Mouse (Mus musculus) forebrain, embryonic 13.5 days (tissue): ENCODE results near the gene A630076J17Rik. TPM values are rescaled to one million over a fixed set of nuclear protein-coding genes. Genes with fewer than 3 reads are reported as not detected.

ENCODE experiments used
- ATAC-seq: fragments of 200-750 bp; cut with Nextera tagmentation; 2 replicates; pipeline ENCODE4 v1.8.0; 2017
- H3K27ac ChIP-seq: fragments of 300-500 bp; sonication (generic); 2 replicates; pipeline ENCODE4 v1.5.1; 2015; ENCODE audit warnings: inconsistent platforms, mild to moderate bottlenecking, moderate library complexity
- H3K27me3 ChIP-seq: fragments of 300-500 bp; sonication (generic); 2 replicates; pipeline ENCODE4 v1.6.1; 2015; ENCODE audit warnings: mild to moderate bottlenecking, inconsistent platforms
- H3K36me3 ChIP-seq: fragments of 300-500 bp; sonication (generic); 2 replicates; pipeline ENCODE4 v1.6.1; 2015; ENCODE audit warnings: mild to moderate bottlenecking, inconsistent platforms; ENCODE audit not compliant: poor library complexity, severe bottlenecking
- H3K4me1 ChIP-seq: fragments of 300-500 bp; sonication (generic); 2 replicates; pipeline ENCODE4 v1.6.1; 2015; ENCODE audit warnings: inconsistent platforms
- H3K4me2 ChIP-seq: fragments of 300-500 bp; sonication (generic); 2 replicates; pipeline ENCODE4 v1.6.1; 2015; ENCODE audit warnings: inconsistent platforms, mild to moderate bottlenecking, moderate library complexity
- H3K4me3 ChIP-seq: fragments of 300-500 bp; sonication (generic); 2 replicates; pipeline ENCODE4 v1.5.1; 2015; ENCODE audit warnings: mild to moderate bottlenecking, inconsistent platforms
- H3K9ac ChIP-seq: fragments of 300-500 bp; sonication (generic); 2 replicates; pipeline ENCODE4 v1.6.1; 2015; ENCODE audit warnings: mild to moderate bottlenecking, inconsistent platforms
- H3K9me3 ChIP-seq: fragments of 300-500 bp; sonication (generic); replicated peaks from 2 replicates; pipeline ENCODE4 v1.6.1; 2016; ENCODE audit warnings: inconsistent platforms
- WGBS: fragments of 180-500 bp; shearing (Covaris S2); methylation state at CpG from one replicate; pipeline ENCODE4 v1.1.7; 2015; 5-methylcytosine and 5-hydroxymethylcytosine counted together
- polyA plus RNA-seq: library from polyadenylated mRNA; unstranded; fragments of >200 nt; fragmentation: Nextera tagmentation; extraction: Ambion mirVana; gene quantifications from 2 replicates; pipeline ENCODE4 v1.2.1, GENCODE M21; 2015

The A630076J17Rik gene
- polyA plus RNA-seq, 1 experiment from 2014 or later, result not detected

DNA sequence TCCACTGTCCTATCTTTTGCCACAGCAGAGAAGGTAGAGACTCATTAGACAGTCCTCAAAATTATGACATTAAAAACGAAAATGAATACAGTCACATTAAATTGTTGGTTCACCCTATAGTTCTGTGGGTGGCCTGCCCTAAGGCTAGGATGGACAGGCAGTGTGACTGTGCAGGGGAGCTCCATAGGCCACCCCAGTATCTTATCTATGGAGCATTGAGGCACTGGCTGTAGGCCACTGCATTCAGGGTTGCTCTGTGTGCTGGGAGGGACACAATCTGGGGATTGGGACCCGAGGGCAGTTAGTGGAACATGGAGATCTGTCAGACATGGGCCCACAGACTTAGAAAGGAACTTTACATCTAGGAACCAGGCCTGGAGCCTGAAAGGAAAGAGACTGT, 3.5 kb downstream of the A630076J17Rik start:
- ATAC-seq, result peak; percentile 51
- H3K27me3 ChIP-seq, result 0 out of 2 replicates have a peak, but pooled peaks cover 2% of the 10 kb centered on the region
- no peak overlapping the region for H3K27ac ChIP-seq
- H3K4me1 ChIP-seq, result no peaks in the 10 kb centered on the region
- no peaks in the 10 kb centered on the region for H3K9me3 ChIP-seq
- no peak overlapping the region for H3K4me3 ChIP-seq
- no peak overlapping the region for H3K4me2 ChIP-seq
- 28% methylated on average over 2 of the region's 2 CpGs for WGBS
- H3K9ac ChIP-seq, result no peak overlapping the region
- H3K36me3 ChIP-seq, result no peaks in the 10 kb centered on the region

DNA sequence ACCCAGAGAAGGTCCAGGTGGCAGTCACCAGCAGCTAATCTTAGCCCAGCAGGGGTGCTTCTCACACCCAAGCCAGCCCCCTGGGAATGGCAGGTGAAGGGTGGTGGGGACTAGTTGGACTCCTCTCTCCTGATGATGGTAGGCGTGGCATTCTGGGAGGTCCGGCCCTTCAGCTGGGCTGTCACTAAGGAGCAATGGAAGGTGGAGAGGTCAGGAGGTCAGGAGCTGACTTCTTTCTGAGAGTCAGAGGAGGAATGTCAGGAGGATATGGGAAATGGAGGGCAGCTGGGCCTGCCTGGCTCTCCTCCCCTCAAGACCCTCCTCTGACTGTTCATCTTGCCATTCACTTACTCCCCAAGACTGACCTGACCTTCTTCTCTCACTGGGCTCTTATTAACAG, 7.6 kb downstream of the A630076J17Rik start:
- Histone ChIP-seq H3K36me3 (no peaks in the 10 kb centered on the region), H3K9ac (no peak overlapping the region), H3K27me3 (peaks cover 17% of the 10 kb centered on the region; the same call in 1 of the 2 replicates), H3K27ac (no peak overlapping the region), H3K9me3 (no peaks in the 10 kb centered on the region), H3K4me2 (no peak overlapping the region), H3K4me3 (no peak overlapping the region), H3K4me1 (peaks cover 11% of the 10 kb centered on the region)
- no peak for ATAC-seq
- 63% methylated on average over 2 of the region's 2 CpGs for WGBS

DNA sequence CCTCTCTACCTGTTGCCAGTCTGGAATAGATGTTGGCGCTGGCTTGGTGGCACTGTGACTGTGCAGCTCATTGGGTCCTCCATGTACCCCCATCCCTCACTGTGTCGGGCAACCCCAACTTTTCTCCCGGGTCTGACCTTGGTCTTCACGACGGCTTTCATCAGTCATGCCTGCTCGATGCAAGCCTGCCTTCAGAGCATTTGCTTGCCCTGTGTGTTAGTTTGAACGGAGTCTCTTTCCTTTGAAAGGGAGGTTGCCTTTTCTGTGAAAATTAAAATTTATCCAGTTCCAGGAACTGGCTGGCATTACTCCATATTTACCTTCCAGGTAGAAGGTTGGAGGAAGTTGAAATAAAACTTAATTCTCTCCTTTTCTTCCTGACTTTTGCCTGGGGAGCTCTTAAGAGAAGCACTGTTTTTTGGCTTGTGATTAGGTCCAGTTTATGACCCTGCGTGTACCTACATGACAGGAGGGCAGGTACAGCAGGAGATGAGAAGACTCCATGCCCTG, 8.1 kb downstream of the A630076J17Rik start:
- ATAC-seq, result no peak
- Histone ChIP-seq H3K27ac (no peak overlapping the region), H3K9me3 (no peaks in the 10 kb centered on the region), H3K4me1 (peaks cover 11% of the 10 kb centered on the region), H3K4me3 (no peak overlapping the region), H3K9ac (no peak overlapping the region), H3K36me3 (no peaks in the 10 kb centered on the region), H3K27me3 (peaks cover 17% of the 10 kb centered on the region; the same call in 1 of the 2 replicates), H3K4me2 (no peak overlapping the region)
- 84% methylated on average over 8 of the region's 8 CpGs for WGBS

DNA sequence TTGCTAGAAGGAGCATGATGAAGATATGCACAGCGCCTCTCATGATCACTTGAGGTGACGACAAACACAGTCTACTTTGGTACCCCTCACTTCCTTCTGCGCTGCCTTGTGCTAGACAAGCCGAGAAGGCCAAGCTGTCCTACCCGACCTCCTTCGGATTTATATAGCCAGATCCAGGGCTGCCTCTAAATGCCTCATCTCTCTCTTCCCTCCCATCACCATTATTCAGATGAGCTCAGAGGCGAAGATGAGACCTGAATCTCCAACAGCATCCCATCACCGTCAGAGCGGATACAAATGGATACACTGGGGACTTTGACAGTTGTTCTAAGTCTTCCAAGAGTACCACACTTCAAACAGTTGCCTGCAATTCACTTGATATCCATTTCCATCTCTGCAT, 9.2 kb downstream of the A630076J17Rik start, which contains the start of gene Prok1:
Gene Prok1, minus strand, starts transcription at position 101 of the 400 bp plus-strand sequence.
- WGBS, result 90% methylated on average over 9 of the region's 9 CpGs
- peaks cover 21% of the 10 kb centered on the region; the same call in 1 of the 2 replicates for H3K27me3 ChIP-seq
- no peak within 1 kb of the TSS for H3K27ac ChIP-seq
- no peaks in the 10 kb centered on the region for H3K36me3 ChIP-seq
- H3K9me3 ChIP-seq, result no peaks in the 10 kb centered on the region
- ATAC-seq, result no peak
- no peak within 1 kb of the TSS for H3K4me2 ChIP-seq
- H3K9ac ChIP-seq, result no peak within 1 kb of the TSS
- no peak within 1 kb of the TSS for H3K4me3 ChIP-seq
- peaks cover 11% of the 10 kb centered on the region for H3K4me1 ChIP-seq

DNA sequence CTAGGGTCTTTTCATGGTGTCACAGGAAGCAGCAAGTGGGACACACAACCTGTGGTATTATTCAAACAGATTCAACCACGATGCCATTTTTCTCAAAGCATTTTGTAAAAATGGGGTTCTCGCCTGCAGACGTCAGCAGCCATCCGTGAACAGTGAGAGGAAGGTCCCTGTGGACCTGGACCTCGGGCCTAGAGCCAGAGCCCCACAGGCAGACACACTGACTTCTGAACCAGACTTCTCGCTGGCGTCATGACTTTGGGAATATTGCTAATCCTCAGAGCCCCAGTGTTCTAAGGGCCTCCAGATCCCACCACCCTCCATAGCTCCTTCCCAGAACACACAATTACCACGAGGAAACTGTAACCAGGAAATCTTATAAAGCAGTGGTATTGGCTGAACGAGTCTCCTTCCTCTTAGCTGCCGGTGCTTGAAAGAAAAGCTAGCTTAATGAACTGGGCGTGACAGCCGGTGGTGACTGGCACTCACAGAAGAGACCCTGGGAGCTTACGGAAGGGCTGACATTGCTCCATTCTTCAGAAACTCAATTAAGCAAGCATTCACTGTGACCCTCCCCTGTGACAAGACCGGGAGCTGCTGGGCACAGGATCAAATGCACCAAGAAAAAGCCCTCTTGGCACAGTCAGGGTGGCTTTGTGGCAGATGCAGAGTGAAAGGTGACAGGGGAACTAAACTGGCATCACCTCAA, 11.1 kb downstream of the A630076J17Rik start:
- Histone ChIP-seq H3K4me2 (peak overlapping the region; percentile 37), H3K9ac (no peak overlapping the region), H3K4me3 (no peak overlapping the region), H3K27me3 (peaks cover 21% of the 10 kb centered on the region; the same call in 1 of the 2 replicates), H3K4me1 (peaks cover 11% of the 10 kb centered on the region), H3K9me3 (no peaks in the 10 kb centered on the region), H3K27ac (no peak overlapping the region), H3K36me3 (no peaks in the 10 kb centered on the region)
- peak; percentile 71 for ATAC-seq
- WGBS, result 15% methylated on average over 14 of the region's 14 CpGs

DNA sequence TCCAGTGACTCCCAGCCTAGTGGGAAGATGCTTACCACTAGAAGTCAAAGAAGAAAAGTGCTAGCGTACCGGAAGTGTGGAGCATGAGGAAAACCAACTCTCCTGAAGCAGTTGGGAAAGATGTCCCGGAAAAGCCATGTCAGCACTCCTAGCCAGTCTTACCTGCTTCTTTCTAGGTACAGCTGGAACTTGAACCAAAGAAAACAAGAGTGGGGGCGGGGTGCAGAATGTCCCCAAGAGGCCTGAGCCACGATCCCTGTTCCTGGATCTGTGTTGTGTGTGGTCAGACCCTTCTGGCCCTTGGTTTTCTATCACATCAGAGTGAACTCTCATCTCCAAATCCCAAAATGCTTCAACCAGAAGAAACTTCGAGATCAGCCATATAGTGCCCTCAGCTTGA, 16.5 kb downstream of the A630076J17Rik start:
- no peak for ATAC-seq
- Histone ChIP-seq H3K9me3 (no peaks in the 10 kb centered on the region), H3K27me3 (0 out of 2 replicates have a peak, but pooled peaks cover 3% of the 10 kb centered on the region), H3K9ac (no peak overlapping the region), H3K4me2 (no peak overlapping the region), H3K27ac (no peak overlapping the region), H3K36me3 (no peaks in the 10 kb centered on the region), H3K4me1 (peaks cover 3% of the 10 kb centered on the region), H3K4me3 (no peak overlapping the region)
- WGBS, result 68% methylated on average over 6 of the region's 6 CpGs

DNA sequence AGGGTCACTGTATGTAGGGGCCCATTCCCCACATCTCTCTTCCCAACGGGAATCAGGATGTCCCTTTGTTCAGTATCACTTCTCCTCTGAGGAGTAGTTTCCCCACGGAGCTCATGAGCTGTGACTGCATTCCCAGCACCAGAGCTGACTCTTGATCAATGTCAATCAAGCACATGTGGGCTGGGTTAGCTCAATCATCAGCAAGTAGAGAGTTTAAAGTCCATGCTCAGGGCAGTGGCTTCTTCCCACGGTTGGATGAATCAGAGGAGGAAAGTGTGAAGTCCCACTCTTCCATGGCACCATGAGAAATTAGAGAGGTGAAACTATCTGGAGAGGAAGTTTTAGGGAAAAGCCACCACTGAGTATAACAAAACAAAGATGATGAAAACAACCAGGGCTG, 18.6 kb downstream of the A630076J17Rik start:
- no peak overlapping the region for H3K27ac ChIP-seq
- H3K4me2 ChIP-seq, result no peak overlapping the region
- H3K36me3 ChIP-seq, result no peaks in the 10 kb centered on the region
- no peak for ATAC-seq
- 73% methylated on average over 3 of the region's 3 CpGs for WGBS
- H3K27me3 ChIP-seq, result 0 out of 2 replicates have a peak, but pooled peaks cover 3% of the 10 kb centered on the region
- no peak overlapping the region for H3K9ac ChIP-seq
- no peaks in the 10 kb centered on the region for H3K4me1 ChIP-seq
- H3K4me3 ChIP-seq, result no peak overlapping the region
- no peaks in the 10 kb centered on the region for H3K9me3 ChIP-seq

DNA sequence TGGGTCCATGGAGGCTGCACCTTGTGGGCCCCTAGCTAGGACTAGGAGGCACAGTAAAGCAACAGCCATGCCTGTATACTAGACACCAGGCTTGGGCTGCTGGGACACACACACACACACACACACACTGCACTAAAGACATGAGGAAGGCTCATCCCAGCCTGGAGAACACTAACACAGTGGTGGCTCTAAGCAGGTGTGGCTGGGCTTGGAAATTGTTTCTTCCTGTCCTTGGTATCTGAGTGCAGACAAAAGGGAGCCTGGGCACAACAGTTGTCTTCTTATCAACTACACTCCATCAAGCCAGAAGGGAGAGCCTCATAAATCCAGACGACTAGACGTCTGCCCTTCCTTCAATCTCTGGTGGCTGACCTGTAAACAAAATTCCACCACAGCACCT, 19.9 kb downstream of the A630076J17Rik start:
- 80% methylated on average over 2 of the region's 2 CpGs for WGBS
- no peak overlapping the region for H3K4me3 ChIP-seq
- no peaks in the 10 kb centered on the region for H3K9me3 ChIP-seq
- no peak overlapping the region for H3K27ac ChIP-seq
- no peak overlapping the region for H3K9ac ChIP-seq
- no peak for ATAC-seq
- no peak overlapping the region for H3K4me2 ChIP-seq
- H3K4me1 ChIP-seq, result no peaks in the 10 kb centered on the region
- H3K27me3 ChIP-seq, result no peaks in the 10 kb centered on the region
- no peaks in the 10 kb centered on the region for H3K36me3 ChIP-seq

DNA sequence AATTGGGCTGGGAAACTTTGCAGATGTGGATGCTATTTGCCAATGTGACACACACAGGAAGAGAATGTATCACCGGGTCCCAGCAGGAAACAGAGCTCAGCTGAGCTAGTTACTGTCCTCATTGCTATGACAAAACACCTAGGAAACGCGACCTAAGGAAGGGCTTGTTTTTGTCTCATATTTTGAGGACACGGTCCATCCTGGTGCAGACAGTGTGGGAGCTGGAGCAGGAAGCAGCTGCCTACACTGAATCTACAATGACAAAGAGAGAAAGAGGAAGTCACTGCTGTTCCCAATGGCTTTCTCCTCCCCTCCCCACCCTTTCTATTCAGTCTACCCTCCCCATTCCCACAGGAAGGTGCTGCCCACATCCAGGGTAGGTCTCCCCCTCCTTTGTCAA, 21.6 kb downstream of the A630076J17Rik start:
- H3K9ac ChIP-seq, result no peak overlapping the region
- H3K4me1 ChIP-seq, result no peaks in the 10 kb centered on the region
- 86% methylated on average over 4 of the region's 4 CpGs for WGBS
- H3K9me3 ChIP-seq, result no peaks in the 10 kb centered on the region
- no peak for ATAC-seq
- H3K36me3 ChIP-seq, result no peaks in the 10 kb centered on the region
- no peaks in the 10 kb centered on the region for H3K27me3 ChIP-seq
- H3K4me3 ChIP-seq, result no peak overlapping the region
- H3K4me2 ChIP-seq, result no peak overlapping the region
- H3K27ac ChIP-seq, result no peak overlapping the region

DNA sequence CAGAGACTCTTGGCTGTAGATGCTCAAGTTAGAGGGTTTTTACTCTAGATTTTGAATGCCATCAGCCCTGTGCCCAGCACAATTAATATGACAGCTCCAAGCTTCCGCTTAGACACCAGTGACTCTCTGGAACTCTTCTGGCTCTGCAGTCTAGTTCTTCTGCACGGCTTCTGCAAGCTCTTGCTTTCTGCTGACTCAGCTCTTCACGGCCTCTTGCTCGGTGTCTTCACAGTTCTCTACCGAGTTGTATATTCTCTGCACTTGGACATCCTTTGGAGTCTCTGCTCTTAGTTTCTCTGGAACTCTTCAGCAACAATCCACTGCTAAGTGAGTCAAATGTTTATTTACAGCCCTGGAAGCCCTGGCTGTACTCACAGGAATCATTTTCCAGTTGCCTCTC, 23.5 kb downstream of the A630076J17Rik start:
- Histone ChIP-seq H3K4me1 (no peaks in the 10 kb centered on the region), H3K9me3 (no peaks in the 10 kb centered on the region), H3K27ac (no peak overlapping the region), H3K4me2 (no peak overlapping the region), H3K36me3 (no peaks in the 10 kb centered on the region), H3K27me3 (no peaks in the 10 kb centered on the region), H3K9ac (no peak overlapping the region), H3K4me3 (no peak overlapping the region)
- 89% methylated on average over 5 of the region's 5 CpGs for WGBS
- no peak for ATAC-seq

DNA sequence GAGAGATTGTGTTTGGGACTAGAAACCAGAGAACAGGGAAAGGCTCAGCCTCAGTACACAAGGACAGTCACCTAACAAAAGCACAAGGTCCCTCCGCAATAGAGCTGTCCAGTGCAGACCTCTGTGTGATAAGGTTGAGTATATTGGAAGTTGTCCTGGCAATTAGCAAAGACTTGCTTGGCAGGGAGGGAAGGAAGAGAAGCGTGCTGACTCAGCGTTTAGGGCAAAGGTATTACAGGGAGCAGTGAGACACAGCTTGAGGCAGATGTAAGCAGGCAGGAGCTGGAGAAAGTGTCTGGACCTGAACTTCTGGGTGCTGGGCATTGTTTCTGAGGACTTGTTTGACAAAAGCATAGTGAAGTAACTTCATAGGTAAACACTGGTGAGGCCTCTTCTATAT, 25.6 kb downstream of the A630076J17Rik start:
- Histone ChIP-seq H3K4me3 (no peak overlapping the region), H3K9me3 (no peaks in the 10 kb centered on the region), H3K36me3 (no peaks in the 10 kb centered on the region), H3K27ac (no peak overlapping the region), H3K27me3 (no peaks in the 10 kb centered on the region), H3K4me2 (no peak overlapping the region), H3K9ac (no peak overlapping the region), H3K4me1 (peaks cover 5% of the 10 kb centered on the region)
- 91% methylated on average over 3 of the region's 3 CpGs for WGBS
- ATAC-seq, result no peak

DNA sequence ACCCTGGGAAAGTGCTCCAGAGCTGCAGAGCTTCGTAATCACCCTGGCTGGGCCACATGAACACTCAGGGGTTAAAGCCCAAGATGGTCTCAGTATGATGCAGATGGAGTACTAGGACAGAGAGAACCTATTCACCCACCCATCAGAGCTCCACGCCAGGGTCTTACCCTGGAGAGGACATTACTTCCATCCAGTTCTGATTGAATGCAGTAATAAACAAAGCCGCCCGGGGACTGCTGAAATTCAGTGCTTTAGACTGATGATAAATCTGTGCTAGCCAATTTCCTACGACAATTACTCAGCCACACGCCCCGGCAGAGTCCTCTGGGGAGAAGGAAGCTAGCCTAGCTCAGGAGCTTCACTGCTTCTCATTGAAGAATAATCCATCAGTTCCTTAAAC, 26.3 kb downstream of the A630076J17Rik start:
- Histone ChIP-seq H3K4me2 (no peak overlapping the region), H3K27ac (no peak overlapping the region), H3K4me1 (peaks cover 12% of the 10 kb centered on the region), H3K4me3 (no peak overlapping the region), H3K9me3 (no peaks in the 10 kb centered on the region), H3K27me3 (no peaks in the 10 kb centered on the region), H3K36me3 (no peaks in the 10 kb centered on the region), H3K9ac (no peak overlapping the region)
- 74% methylated on average over 7 of the region's 7 CpGs for whole genome bisulfite sequencing
- ATAC-seq, result no peak

DNA sequence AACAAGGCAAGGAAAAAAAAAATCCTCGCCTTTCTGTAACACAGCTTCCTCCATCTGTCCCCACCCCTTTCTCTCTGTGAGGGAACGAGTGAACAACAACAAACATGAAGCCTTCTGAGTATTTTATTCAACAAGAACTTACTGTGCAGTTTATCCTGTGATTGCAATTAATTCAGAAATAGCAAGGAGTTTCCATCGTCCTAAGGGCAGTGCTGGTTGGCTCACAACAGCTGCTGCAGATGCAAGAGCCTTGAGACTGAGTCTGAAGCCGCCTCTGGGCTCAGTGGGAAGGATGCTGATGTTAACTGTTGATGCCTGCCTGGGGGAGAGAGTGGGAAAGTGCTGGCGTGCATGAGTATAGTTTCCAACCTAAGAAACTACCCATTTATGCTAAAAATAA, 27.5 kb downstream of the A630076J17Rik start:
- H3K27me3 ChIP-seq, result no peaks in the 10 kb centered on the region
- H3K9ac ChIP-seq, result no peak overlapping the region
- WGBS, result 68% methylated on average over 5 of the region's 5 CpGs
- H3K9me3 ChIP-seq, result no peaks in the 10 kb centered on the region
- H3K4me2 ChIP-seq, result no peak overlapping the region
- no peak overlapping the region for H3K4me3 ChIP-seq
- no peak for ATAC-seq
- H3K36me3 ChIP-seq, result no peaks in the 10 kb centered on the region
- peaks cover 15% of the 10 kb centered on the region for H3K4me1 ChIP-seq
- H3K27ac ChIP-seq, result no peak overlapping the region
